Mouse (Mus musculus): Measurements from ENCODE around the gene Smyd3.

DNA sequence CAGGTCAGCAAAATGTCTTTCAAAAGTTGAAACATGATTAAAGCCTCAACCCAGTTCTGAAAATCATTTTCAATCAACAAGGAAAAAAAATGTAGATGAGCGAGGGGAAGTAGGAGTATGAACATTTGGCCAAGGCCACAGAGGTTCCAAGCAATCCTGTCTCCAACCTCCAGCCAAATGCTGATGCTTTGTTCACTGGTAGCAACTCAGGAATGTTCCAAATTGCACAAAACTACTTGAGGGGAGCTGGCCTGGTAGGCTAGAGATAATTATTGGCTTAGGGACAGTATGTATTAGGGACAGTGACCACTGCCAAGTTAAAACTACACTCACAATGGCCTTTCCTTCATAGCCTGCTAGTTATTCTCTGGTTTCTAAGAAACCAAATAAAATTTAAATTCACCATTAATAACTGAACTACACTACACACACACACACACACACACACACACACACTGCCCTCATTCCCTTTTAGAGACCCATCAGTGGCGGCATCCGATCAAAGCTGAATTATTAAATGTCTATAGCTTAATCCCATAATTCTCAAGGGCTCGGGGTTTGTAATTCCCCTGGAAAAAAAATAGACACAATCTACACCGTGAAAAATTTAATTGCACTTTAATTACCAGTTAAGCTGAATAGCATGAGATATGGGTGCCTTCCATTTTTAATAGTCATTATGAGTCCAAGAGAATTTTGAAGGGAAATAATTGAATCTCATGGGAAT lies 514.3 kb downstream of the Smyd3 start:
- no peak for TF ChIP-seq CTCF (IDR thresholded peaks at IDR 0.05; ENCODE audit: borderline replicate concordance, control insufficient read depth, extremely low read depth, insufficient read depth, low read length, poor library complexity)
- no peak for TF ChIP-seq POLR2A (IDR thresholded peaks at IDR 0.05; ENCODE audit: control insufficient read depth, extremely low read depth, insufficient read depth, low read length, poor library complexity)

Data from thymus, adult 2 months (tissue).